Mouse (Mus musculus) ES-E14 (cell line): ENCODE results near the gene Tob1. TPM values are rescaled to one million over a fixed set of nuclear protein-coding genes. Genes with fewer than 3 reads are reported as not detected.

Experiments used
- DNase-seq: peaks from one replicate; pipeline ENCODE4 v3.0.0-alpha.2; 2013; ENCODE audit warnings: low read depth, low spot score
- H3K27ac ChIP-seq: 2 replicates; pipeline ENCODE4 v1.5.1; 2012; ENCODE audit warnings: low read depth, mild to moderate bottlenecking, low read length, moderate library complexity, mixed read lengths; ENCODE audit not compliant: poor library complexity, insufficient read depth, severe bottlenecking
- H3K36me3 ChIP-seq: 2 replicates; pipeline ENCODE4 v1.6.1; 2012; ENCODE audit warnings: mild to moderate bottlenecking, low read length, moderate library complexity, mixed read lengths; ENCODE audit not compliant: control insufficient read depth, poor library complexity, insufficient read depth, severe bottlenecking
- H3K4me1 ChIP-seq, 2 experiments: fragments of 150-350 bp in 1 of 2; sonication (generic) in 1 of 2; 2 replicates each; pipeline ENCODE4 v1.6.1; 2012; ENCODE audit warnings: low read length in 2 of 2, mild to moderate bottlenecking in 1 of 2, mixed read lengths in 1 of 2; ENCODE audit not compliant: control insufficient read depth in 2 of 2, insufficient read depth in 2 of 2, poor library complexity in 1 of 2
- H3K4me3 ChIP-seq, 2 experiments: fragments of 150-350 bp in 1 of 2; sonication (generic) in 1 of 2; 2 replicates each; pipeline ENCODE4 v1.5.1; 2012; ENCODE audit warnings: low read length in 2 of 2, low read depth in 1 of 2, mild to moderate bottlenecking in 1 of 2, mixed read lengths in 1 of 2; ENCODE audit not compliant: insufficient read depth in 1 of 2, poor library complexity in 1 of 2, severe bottlenecking in 1 of 2
- H3K9ac ChIP-seq: 2 replicates; pipeline ENCODE4 v1.6.1; 2012; ENCODE audit warnings: low read depth, mild to moderate bottlenecking, low read length, mixed read lengths; ENCODE audit not compliant: poor library complexity, insufficient read depth, severe bottlenecking
- H3K9me3 ChIP-seq: fragments of 150-350 bp; sonication (generic); 2 replicates; pipeline ENCODE4 v1.6.1; 2012; ENCODE audit warnings: low read depth, mild to moderate bottlenecking, low read length; ENCODE audit not compliant: control insufficient read depth, insufficient read depth
- CHD2 ChIP-seq: IDR thresholded peaks from 2 replicates; pipeline ENCODE4 v1.6.1; 2014; ENCODE audit warnings: mild to moderate bottlenecking, low read depth, low read length, inconsistent platforms
- HCFC1 ChIP-seq: IDR thresholded peaks from 2 replicates; pipeline ENCODE4 v1.6.1; 2012; ENCODE audit warnings: low read length, inconsistent platforms, borderline replicate concordance; ENCODE audit not compliant: insufficient read depth
- MAFK ChIP-seq: IDR thresholded peaks from 2 replicates; pipeline ENCODE4 v1.6.1; 2014; ENCODE audit warnings: mild to moderate bottlenecking, low read depth, low read length, inconsistent platforms; ENCODE audit not compliant: insufficient read depth
- ZC3H11A ChIP-seq: IDR thresholded peaks from 2 replicates; pipeline ENCODE4 v1.6.1; 2012; ENCODE audit warnings: low read depth, mild to moderate bottlenecking, inconsistent platforms, low read length, borderline replicate concordance
- ZNF384 ChIP-seq: IDR thresholded peaks from 2 replicates; pipeline ENCODE4 v1.6.1; 2012; ENCODE audit warnings: low read depth, low read length, inconsistent platforms
- in situ Hi-C, 2 experiments: fragments of 600-800 bp; cut with MboI; formaldehyde crosslinking; loops; one replicate each; pipeline ENCODE4 v1.15.1; 2025; ENCODE audit warnings: low sequenced_read_pairs in 2 of 2, inconsistent platforms in 1 of 2; ENCODE audit not compliant: unreplicated experiment in 2 of 2
- total RNA-seq: library from RNA; depleted of rRNA; stranded (reverse); fragments of 300-350 nt; gene quantifications from 2 replicates; pipeline ENCODE4 v1.2.3, GENCODE M21; 2012

Tob1 gene
- total RNA-seq, 1 experiment, result 10.8 TPM

DNA sequence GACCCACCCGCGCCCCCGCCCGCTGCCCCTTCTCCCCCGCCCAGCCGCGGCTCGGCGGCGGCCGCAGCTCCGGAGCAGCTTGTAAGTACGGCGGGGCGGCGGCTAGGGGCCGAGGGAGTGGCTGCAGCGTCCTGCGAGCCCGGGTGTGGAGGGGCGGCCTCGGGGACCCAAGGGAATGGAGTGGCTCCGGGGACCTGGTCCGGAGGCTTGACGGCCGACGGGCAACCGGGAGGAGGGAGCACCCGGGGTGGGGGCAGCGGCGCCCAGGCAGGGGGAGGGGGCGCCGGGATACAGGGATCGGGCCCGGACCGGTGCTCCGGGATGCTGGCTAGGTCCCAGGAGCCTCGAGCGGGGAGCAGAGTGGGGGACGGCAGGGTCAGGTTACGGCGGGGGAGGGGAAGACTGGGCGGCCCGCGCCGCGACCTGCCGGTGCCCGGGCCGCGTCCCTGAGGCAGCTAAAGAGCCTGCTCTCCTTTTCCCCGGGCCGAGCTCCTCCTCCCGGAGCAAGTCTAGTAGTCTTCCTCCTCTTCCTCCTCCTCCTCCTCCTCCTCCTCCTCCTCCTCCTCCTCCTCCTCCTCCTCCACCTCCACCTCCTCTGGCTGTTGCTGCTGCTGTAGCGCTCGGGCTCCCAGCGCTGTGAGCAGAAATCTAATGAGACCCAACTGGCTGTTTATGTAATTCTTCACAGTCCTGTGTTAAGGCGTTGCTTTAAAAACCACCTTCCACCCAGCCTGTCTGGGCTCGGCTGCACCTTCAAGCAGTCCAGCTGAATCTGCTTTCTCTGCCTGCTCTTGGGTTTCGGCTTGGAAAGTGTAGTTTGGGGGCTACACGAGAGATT is 616 bp downstream of the Tob1 start:
- Histone ChIP-seq H3K9me3 (no peaks in the 10 kb centered on the region), H3K4me3 (peak overlapping the region; percentile 80 to 94), H3K36me3 (peaks cover 12% of the 10 kb centered on the region), H3K9ac (peak overlapping the region; percentile 93), H3K4me1 (peaks cover 3 to 8% of the 10 kb centered on the region in 2 experiments; a peak in 2 of 4 replicates), H3K27ac (peak overlapping the region; percentile 91)
- no peak for TF ChIP-seq ZNF384
- no peak for TF ChIP-seq CHD2
- no peak for TF ChIP-seq HCFC1
- TF ChIP-seq MAFK, result no peak
- no peak for TF ChIP-seq ZC3H11A
- in situ Hi-C loops, result no loop called here
- no peak for DNase-seq

DNA sequence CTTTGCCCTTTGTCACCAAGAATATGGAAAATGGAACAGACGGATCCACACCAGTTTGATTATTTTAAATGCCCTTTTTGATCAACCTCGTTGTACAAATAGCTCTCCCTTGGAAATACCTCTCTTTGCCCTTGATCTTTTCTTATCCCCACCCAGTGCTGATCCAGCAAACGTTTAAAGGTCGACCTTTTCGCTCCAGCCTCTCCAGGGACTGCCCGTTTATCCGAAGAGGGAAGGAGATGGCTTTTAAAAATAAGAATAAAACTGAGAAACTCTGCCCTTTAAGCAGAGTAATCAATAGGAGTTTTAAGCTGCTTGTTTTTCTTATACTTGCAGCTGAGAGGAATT is 1.2 kb downstream of the Tob1 start:
- Histone ChIP-seq H3K9ac (peak overlapping the region; percentile 93), H3K36me3 (peaks cover 12% of the 10 kb centered on the region), H3K4me1 (peaks cover 3 to 8% of the 10 kb centered on the region in 2 experiments; a peak in 2 of 4 replicates), H3K4me3 (peak overlapping the region; percentile 80 to 94), H3K27ac (peak overlapping the region; percentile 51; the same call in 1 of the 2 replicates), H3K9me3 (no peaks in the 10 kb centered on the region)
- no peak for DNase-seq
- TF ChIP-seq HCFC1 (no peak), ZC3H11A (no peak), CHD2 (no peak), ZNF384 (no peak), MAFK (no peak)
- in situ Hi-C loops, result no loop called here

- Histone ChIP-seq H3K4me1 (peaks cover 3 to 8% of the 10 kb centered on the region in 2 experiments; a peak in 2 of 4 replicates), H3K9ac (no peak overlapping the region), H3K27ac (no peak overlapping the region), H3K9me3 (no peaks in the 10 kb centered on the region), H3K36me3 (peaks cover 12% of the 10 kb centered on the region), H3K4me3 (peak overlapping the region in 1 of 2 experiments; percentile 80; a peak in 2 of 4 replicates)
- no peak for TF ChIP-seq HCFC1
- no peak for TF ChIP-seq ZNF384
- TF ChIP-seq ZC3H11A, result no peak
- TF ChIP-seq MAFK, result no peak
- TF ChIP-seq CHD2, result no peak
- no peak for DNase-seq
- in situ Hi-C loops, result no loop called here
Measured at GRCm38 (mm10) chr11:94212997-94213396, 1.7 kb downstream of the Tob1 start.

DNA sequence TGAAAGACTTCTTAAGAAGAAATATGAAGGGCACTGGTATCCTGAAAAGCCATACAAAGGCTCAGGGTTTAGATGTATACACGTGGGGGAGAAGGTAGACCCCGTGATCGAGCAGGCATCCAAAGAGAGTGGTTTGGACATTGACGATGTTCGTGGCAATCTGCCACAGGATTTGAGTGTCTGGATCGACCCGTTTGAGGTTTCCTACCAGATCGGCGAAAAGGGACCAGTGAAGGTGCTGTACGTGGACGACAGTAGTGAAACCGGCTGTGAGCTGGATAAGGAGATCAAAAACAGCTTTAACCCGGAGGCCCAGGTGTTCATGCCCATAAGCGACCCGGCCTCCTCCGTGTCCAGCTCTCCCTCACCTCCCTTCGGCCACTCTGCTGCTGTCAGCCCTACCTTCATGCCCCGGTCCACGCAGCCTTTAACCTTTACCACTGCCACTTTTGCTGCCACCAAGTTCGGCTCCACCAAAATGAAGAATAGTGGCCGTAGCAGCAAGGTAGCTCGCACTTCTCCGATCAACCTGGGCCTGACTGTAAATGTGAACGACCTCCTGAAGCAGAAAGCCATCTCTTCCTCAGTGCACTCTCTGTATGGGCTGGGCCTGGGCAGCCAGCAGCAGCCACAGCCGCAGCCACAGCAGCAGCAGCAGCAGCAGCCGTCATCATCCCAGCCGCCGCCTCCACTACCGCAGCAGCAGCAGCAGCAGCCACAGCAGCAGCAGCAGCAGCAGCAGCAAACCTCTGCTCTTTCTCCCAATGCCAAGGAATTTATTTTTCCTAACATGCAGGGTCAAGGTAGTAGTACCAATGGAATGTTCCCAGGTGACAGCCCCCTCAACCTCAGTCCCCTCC is 2.7 kb downstream of the Tob1 start:
- Histone ChIP-seq H3K36me3 (peaks cover 12% of the 10 kb centered on the region), H3K9me3 (no peaks in the 10 kb centered on the region), H3K9ac (peak overlapping the region; percentile 9; the same call in 1 of the 2 replicates), H3K27ac (no peak overlapping the region), H3K4me3 (0 out of 4 replicates have a peak overlapping the region, but pooled peaks of 1 of the 2 experiments have one; percentile 5), H3K4me1 (peaks cover 3 to 8% of the 10 kb centered on the region in 2 experiments; a peak in 2 of 4 replicates)
- no peak for DNase-seq
- TF ChIP-seq ZC3H11A (no peak), HCFC1 (no peak), ZNF384 (no peak), CHD2 (no peak)
- in situ Hi-C loops, result no loop called here
